Mouse (Mus musculus) small intestine, adult 2 months (tissue): ENCODE data around the gene Dpp6. TPM values are rescaled to one million over a fixed set of nuclear protein-coding genes. Genes with fewer than 3 reads are reported as not detected.

ENCODE experiments used
- H3K27ac ChIP-seq: fragments of 200-500 bp; 2 replicates; pipeline ENCODE4 v1.5.1; 2012; ENCODE audit warnings: low read depth, low read length, control low read depth, inconsistent platforms; ENCODE audit not compliant: insufficient read depth
- H3K27me3 ChIP-seq: fragments of 200-500 bp; 2 replicates; pipeline ENCODE4 v1.6.1; 2012; ENCODE audit warnings: mild to moderate bottlenecking, moderate library complexity, low read length, inconsistent platforms; ENCODE audit not compliant: control insufficient read depth, insufficient read depth
- H3K36me3 ChIP-seq: fragments of 200-500 bp; 2 replicates; pipeline ENCODE4 v1.6.1; 2012; ENCODE audit warnings: mild to moderate bottlenecking, low read length, control low read depth, inconsistent platforms; ENCODE audit not compliant: control insufficient read depth, insufficient read depth
- H3K4me1 ChIP-seq: fragments of 200-500 bp; 2 replicates; pipeline ENCODE4 v1.6.1; 2012; ENCODE audit warnings: low read length, inconsistent platforms, mixed read lengths; ENCODE audit not compliant: control insufficient read depth, insufficient read depth, insufficient read length
- H3K4me3 ChIP-seq: fragments of 200-500 bp; 2 replicates; pipeline ENCODE4 v1.5.1; 2012; ENCODE audit warnings: low read depth, mild to moderate bottlenecking, control low read depth, inconsistent platforms, low read length, moderate library complexity
- CTCF ChIP-seq: fragments of 200-500 bp; IDR thresholded peaks from 2 replicates; pipeline ENCODE4 v1.5.1; 2012; ENCODE audit warnings: low read depth, mild to moderate bottlenecking, control low read depth, inconsistent platforms, low read length, moderate library complexity, mixed read lengths; ENCODE audit not compliant: insufficient replicate concordance, insufficient read length; ENCODE audit errors: extremely low read depth
- POLR2A ChIP-seq: fragments of 200-500 bp; IDR thresholded peaks from 2 replicates; pipeline ENCODE4 v1.6.1; 2012; ENCODE audit warnings: low read depth, mild to moderate bottlenecking, control low read depth, inconsistent platforms, low read length, moderate library complexity
- WGBS: fragments of 180-500 bp; shearing (Covaris S2); methylation state at CpG from one replicate; pipeline ENCODE4 v1.1.7; 2018; 5-methylcytosine and 5-hydroxymethylcytosine counted together
- polyA plus RNA-seq: library from polyadenylated mRNA; depleted of rRNA; stranded (reverse); fragments of >200 nt; gene quantifications from 2 replicates; pipeline ENCODE4 v1.2.3, GENCODE M21; 2012

The Dpp6 gene
- polyA plus RNA-seq, 1 experiment = 0.41 TPM

DNA sequence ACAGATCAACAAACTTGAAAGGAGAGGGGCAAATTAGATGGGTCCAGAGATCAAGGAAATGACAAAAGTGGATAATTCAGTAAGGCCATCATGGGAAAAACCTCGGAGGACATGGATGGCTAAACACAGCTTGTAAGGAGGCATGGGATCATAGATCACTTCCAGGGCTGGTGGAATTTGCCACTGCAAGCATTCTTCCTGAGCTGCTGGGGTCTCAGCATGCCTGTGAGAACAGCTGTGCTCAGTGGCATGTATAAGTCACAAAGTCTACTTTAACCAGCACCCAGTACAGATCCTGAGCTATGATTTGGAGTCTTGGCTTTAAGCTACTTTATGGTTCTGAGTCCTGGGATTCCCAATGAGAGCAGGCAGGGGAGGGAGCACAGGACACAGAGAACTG is 246.9 kb downstream of the Dpp6 start:
- Histone ChIP-seq H3K27ac (no peak overlapping the region), H3K4me3 (no peak overlapping the region), H3K36me3 (no peaks in the 10 kb centered on the region), H3K27me3 (no peaks in the 10 kb centered on the region), H3K4me1 (no peaks in the 10 kb centered on the region)
- 67% methylated on average over 1 of the region's 1 CpGs for WGBS
- no peak for TF ChIP-seq CTCF
- TF ChIP-seq POLR2A = no peak

DNA sequence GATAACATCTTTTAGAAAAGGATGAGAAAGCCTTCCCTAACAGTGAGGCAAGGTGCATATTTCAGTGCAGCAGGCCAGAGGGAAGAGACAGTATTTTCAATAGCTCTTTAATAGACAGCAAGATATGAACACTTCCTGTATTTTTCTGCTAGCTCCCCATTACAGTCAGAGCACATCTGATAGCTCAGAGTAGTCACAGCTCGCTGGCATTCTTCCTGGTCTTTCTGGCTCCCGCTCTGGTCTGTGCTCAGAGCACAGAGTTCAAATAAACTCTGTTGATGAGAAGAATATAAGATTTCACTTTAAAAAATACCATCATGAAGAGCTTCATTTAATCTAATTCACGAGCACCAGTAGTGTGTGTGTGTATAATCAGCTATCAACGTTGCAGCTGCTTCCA is 249.8 kb downstream of the Dpp6 start:
- Histone ChIP-seq H3K27me3 (no peaks in the 10 kb centered on the region), H3K36me3 (no peaks in the 10 kb centered on the region), H3K4me1 (no peaks in the 10 kb centered on the region), H3K4me3 (no peak overlapping the region), H3K27ac (no peak overlapping the region)
- TF ChIP-seq POLR2A = no peak
- TF ChIP-seq CTCF = no peak
- WGBS = 62% methylated on average over 4 of the region's 4 CpGs

- no peak overlapping the region for H3K4me3 ChIP-seq
- H3K4me1 ChIP-seq = no peaks in the 10 kb centered on the region
- H3K36me3 ChIP-seq = no peaks in the 10 kb centered on the region
- TF ChIP-seq POLR2A (no peak), CTCF (peak; percentile 43; the same call in 1 of the 2 replicates)
- H3K27ac ChIP-seq = no peak overlapping the region
- 16% methylated on average over 8 of the region's 8 CpGs for WGBS
- H3K27me3 ChIP-seq = no peaks in the 10 kb centered on the region
These were observed 258.2 kb downstream of the Dpp6 start for GRCm38 (mm10) chr5:27075131-27075591.

GRCm38 (mm10) chr5:27076046-27076445 is 259.0 kb downstream of the Dpp6 start:
- H3K4me3 ChIP-seq = no peak overlapping the region
- H3K36me3 ChIP-seq = no peaks in the 10 kb centered on the region
- no peak overlapping the region for H3K27ac ChIP-seq
- no peaks in the 10 kb centered on the region for H3K4me1 ChIP-seq
- no peak for TF ChIP-seq POLR2A
- no peaks in the 10 kb centered on the region for H3K27me3 ChIP-seq
- 26% methylated on average over 1 of the region's 1 CpGs for WGBS

DNA sequence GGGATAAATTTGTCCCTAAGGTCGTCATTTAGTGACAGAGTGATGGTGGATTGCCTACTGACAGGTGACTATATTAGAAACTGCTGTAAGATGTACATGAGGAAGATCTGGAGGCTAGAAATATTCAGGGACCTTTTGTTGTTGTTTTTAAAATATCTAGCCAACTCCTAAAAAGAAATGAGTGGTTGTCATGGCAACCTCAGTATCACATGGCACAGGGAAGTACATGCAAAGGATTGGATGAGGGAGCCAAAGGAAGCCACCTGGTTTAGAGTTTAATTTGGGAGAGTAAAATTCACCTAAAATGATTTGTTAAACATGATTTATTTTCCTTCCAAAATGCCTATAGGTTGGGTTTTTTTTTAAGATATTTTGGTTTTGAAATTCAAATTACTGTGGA is 260.8 kb downstream of the Dpp6 start:
- no peak for TF ChIP-seq POLR2A
- TF ChIP-seq CTCF = no peak

DNA sequence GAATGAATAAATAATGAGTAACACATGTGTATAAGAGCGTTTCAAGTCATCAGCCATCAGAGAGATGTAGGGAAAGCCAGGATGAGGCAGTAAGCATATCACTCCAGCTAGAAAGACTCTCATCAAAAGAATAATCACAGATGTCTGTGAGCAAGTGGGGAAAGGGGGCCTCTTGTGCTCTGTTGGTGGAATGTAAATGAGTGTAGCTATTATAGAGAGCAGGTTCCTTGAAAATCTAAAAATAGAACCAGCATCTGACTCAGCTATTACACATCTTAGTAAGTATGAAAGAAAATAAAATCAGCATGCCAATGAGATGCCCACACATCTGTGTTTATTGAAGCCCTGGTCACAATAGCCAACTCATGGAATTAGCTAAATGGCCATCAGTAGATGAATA is 264.3 kb downstream of the Dpp6 start:
- Histone ChIP-seq H3K4me1 (no peaks in the 10 kb centered on the region), H3K36me3 (no peaks in the 10 kb centered on the region), H3K27ac (no peak overlapping the region), H3K27me3 (no peaks in the 10 kb centered on the region), H3K4me3 (no peak overlapping the region)
- TF ChIP-seq POLR2A = no peak
- no peak for TF ChIP-seq CTCF
- WGBS = 70% methylated on average over 1 of the region's 1 CpGs

More for the DNA sequence above, 260.8 kb downstream of the Dpp6 start:
- no peak overlapping the region for H3K27ac ChIP-seq
- no peaks in the 10 kb centered on the region for H3K36me3 ChIP-seq
- H3K27me3 ChIP-seq = no peaks in the 10 kb centered on the region
- no peaks in the 10 kb centered on the region for H3K4me1 ChIP-seq
- 31% methylated on average over 1 of the region's 1 CpGs for WGBS
- no peak overlapping the region for H3K4me3 ChIP-seq

- TF ChIP-seq CTCF (no peak), POLR2A (no peak)
- 75% methylated on average over 4 of the region's 4 CpGs for WGBS
- Histone ChIP-seq H3K27ac (no peak overlapping the region), H3K36me3 (no peaks in the 10 kb centered on the region), H3K4me3 (no peak overlapping the region), H3K4me1 (no peaks in the 10 kb centered on the region), H3K27me3 (no peaks in the 10 kb centered on the region)
These were observed 266.8 kb downstream of the Dpp6 start for GRCm38 (mm10) chr5:27083762-27084161.

DNA sequence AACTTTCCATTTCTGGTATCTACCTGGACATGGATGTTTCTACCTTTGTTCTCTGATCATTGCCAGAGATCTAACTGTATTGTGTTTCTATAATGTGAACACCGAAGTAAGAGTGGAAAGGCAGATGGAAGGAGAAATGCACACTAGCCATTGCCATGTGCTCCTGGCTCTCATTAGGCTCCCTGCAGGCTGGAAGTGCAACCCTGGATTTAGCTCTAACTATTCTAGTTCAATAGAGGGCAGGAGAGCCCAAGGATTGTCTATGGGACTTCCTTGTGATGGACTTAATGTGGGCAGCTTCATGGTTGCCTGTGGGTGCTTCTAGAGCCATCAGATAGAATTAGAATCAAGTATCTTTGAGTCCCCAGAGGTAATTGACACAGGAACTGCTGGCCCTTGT is 291.2 kb downstream of the Dpp6 start:
- H3K4me1 ChIP-seq = no peaks in the 10 kb centered on the region
- WGBS = 97% methylated on average over 1 of the region's 1 CpGs
- H3K4me3 ChIP-seq = no peak overlapping the region
- H3K27ac ChIP-seq = no peak overlapping the region
- no peaks in the 10 kb centered on the region for H3K36me3 ChIP-seq
- no peaks in the 10 kb centered on the region for H3K27me3 ChIP-seq
- TF ChIP-seq CTCF = no peak
- TF ChIP-seq POLR2A = no peak
